Mouse (Mus musculus) intestine, postnatal 0 days (tissue): ENCODE data around the gene Ccm2l. TPM values are rescaled to one million over a fixed set of nuclear protein-coding genes. Genes with fewer than 3 reads are reported as not detected.

Experiments
- ATAC-seq: fragments of 200-750 bp; cut with Nextera tagmentation; 2 replicates; pipeline ENCODE4 v1.8.0; 2017; ENCODE audit warnings: mild to moderate bottlenecking, moderate TSS enrichment, moderate library complexity
- H3K27ac ChIP-seq: fragments of 300-500 bp; sonication (generic); 2 replicates; pipeline ENCODE4 v1.5.1; 2014; ENCODE audit warnings: mild to moderate bottlenecking, low read depth, low read length, moderate library complexity
- H3K27me3 ChIP-seq: fragments of 300-500 bp; sonication (generic); replicated peaks from 2 replicates; pipeline ENCODE4 v1.6.1; 2014; ENCODE audit warnings: low read length, mixed read lengths; ENCODE audit not compliant: control insufficient read depth, insufficient read depth
- H3K36me3 ChIP-seq: fragments of 300-500 bp; sonication (generic); 2 replicates; pipeline ENCODE4 v1.6.1; 2014; ENCODE audit warnings: mild to moderate bottlenecking, moderate library complexity; ENCODE audit not compliant: control insufficient read depth, insufficient read depth
- H3K4me1 ChIP-seq: fragments of 300-500 bp; sonication (generic); replicated peaks from 2 replicates; pipeline ENCODE4 v1.6.1; 2014; ENCODE audit warnings: antibody characterized with exemption, low read length, mixed read lengths; ENCODE audit not compliant: control insufficient read depth, insufficient read depth
- H3K4me2 ChIP-seq: fragments of 300-500 bp; sonication (generic); replicated peaks from 2 replicates; pipeline ENCODE4 v1.6.1; 2014; ENCODE audit warnings: low read depth, mild to moderate bottlenecking, moderate library complexity
- H3K4me3 ChIP-seq: fragments of 300-500 bp; sonication (generic); 2 replicates; pipeline ENCODE4 v1.5.1; 2014; ENCODE audit warnings: low read depth, low read length
- H3K9ac ChIP-seq: fragments of 300-500 bp; sonication (generic); 2 replicates; pipeline ENCODE4 v1.6.1; 2014; ENCODE audit warnings: mild to moderate bottlenecking, low read depth, low read length
- H3K9me3 ChIP-seq: fragments of 300-500 bp; sonication (generic); 2 replicates; pipeline ENCODE4 v1.6.1; 2016; ENCODE audit warnings: mixed run types; ENCODE audit not compliant: control insufficient read depth
- CTCF ChIP-seq: sonication (generic); IDR thresholded peaks from 2 replicates; pipeline ENCODE4 v1.5.1; 2016; ENCODE audit warnings: low read depth, mild to moderate bottlenecking, control low read depth, antibody characterized with exemption, moderate library complexity
- WGBS: fragments of 180-500 bp; shearing (Covaris S2); extraction: QIAGEN DNeasy Blood & Tissue Kit; methylation state at CpG from one replicate; pipeline ENCODE4 v1.1.7; 2014; 5-methylcytosine and 5-hydroxymethylcytosine counted together
- polyA plus RNA-seq: library from polyadenylated mRNA; unstranded; fragments of >200 nt; fragmentation: Nextera tagmentation; extraction: Ambion mirVana; gene quantifications from 2 replicates; pipeline ENCODE4 v1.2.1, GENCODE M21; 2015

The Ccm2l gene
- polyA plus RNA-seq, result 1.5 and 1.7 TPM in 2 replicates

GRCm38 (mm10) chr2:153065747-153066508 lies at the start of gene Ccm2l:
Gene Ccm2l (plus strand): TSS chr2:153065955.
- 41% methylated on average over 12 of the region's 12 CpGs for WGBS
- no peak within 1 kb of the TSS for H3K4me2 ChIP-seq
- H3K4me3 ChIP-seq, result peak within 1 kb of the TSS; percentile 16; the same call in 1 of the 2 replicates
- H3K27ac ChIP-seq, result no peak within 1 kb of the TSS
- no peaks in the 10 kb centered on the region for H3K36me3 ChIP-seq
- ATAC-seq, result no peak
- no peak within 1 kb of the TSS for H3K9ac ChIP-seq
- no peaks in the 10 kb centered on the region for H3K4me1 ChIP-seq
- peaks cover 24% of the 10 kb centered on the region for H3K27me3 ChIP-seq
- H3K9me3 ChIP-seq, result no peaks in the 10 kb centered on the region
- no peak for TF ChIP-seq CTCF

- 39% methylated on average over 5 of the region's 5 CpGs for WGBS
- peaks cover 7% of the 10 kb centered on the region for H3K4me1 ChIP-seq
These were observed 49.0 kb upstream of the Ccm2l start for GRCm38 (mm10) chr2:153016786-153017185.

GRCm38 (mm10) chr2:153019355-153019754 lies 46.4 kb upstream of the Ccm2l start:
- ATAC-seq, result no peak
- Histone ChIP-seq H3K9me3 (no peaks in the 10 kb centered on the region), H3K4me1 (peaks cover 2% of the 10 kb centered on the region), H3K9ac (no peak overlapping the region), H3K4me2 (no peak overlapping the region), H3K4me3 (no peak overlapping the region), H3K27me3 (0 out of 2 replicates have a peak, but pooled peaks cover 5% of the 10 kb centered on the region), H3K27ac (no peak overlapping the region), H3K36me3 (no peaks in the 10 kb centered on the region)
- 83% methylated on average over 3 of the region's 3 CpGs for WGBS
- no peak for TF ChIP-seq CTCF

More at GRCm38 (mm10) chr2:153016786-153017185, 49.0 kb upstream of the Ccm2l start:
- no peak overlapping the region for H3K4me2 ChIP-seq
- H3K27me3 ChIP-seq, result 0 out of 2 replicates have a peak, but pooled peaks cover 5% of the 10 kb centered on the region
- no peak overlapping the region for H3K27ac ChIP-seq
- no peak overlapping the region for H3K9ac ChIP-seq
- peaks cover 3% of the 10 kb centered on the region; the same call in 1 of the 2 replicates for H3K36me3 ChIP-seq
- no peak for TF ChIP-seq CTCF
- H3K9me3 ChIP-seq, result no peaks in the 10 kb centered on the region
- no peak for ATAC-seq
- H3K4me3 ChIP-seq, result no peak overlapping the region

- 72% methylated on average over 3 of the region's 3 CpGs for WGBS
- H3K4me1 ChIP-seq, result no peaks in the 10 kb centered on the region
These were observed 44.6 kb upstream of the Ccm2l start for GRCm38 (mm10) chr2:153021163-153021562.

GRCm38 (mm10) chr2:153022855-153023254 lies 42.9 kb upstream of the Ccm2l start:
- no peak for ATAC-seq
- H3K9me3 ChIP-seq, result no peaks in the 10 kb centered on the region
- no peaks in the 10 kb centered on the region for H3K36me3 ChIP-seq
- no peak overlapping the region for H3K4me2 ChIP-seq
- no peak for TF ChIP-seq CTCF
- H3K27me3 ChIP-seq, result 0 out of 2 replicates have a peak, but pooled peaks cover 5% of the 10 kb centered on the region
- 52% methylated on average over 4 of the region's 4 CpGs for WGBS
- H3K4me3 ChIP-seq, result no peak overlapping the region
- H3K9ac ChIP-seq, result no peak overlapping the region
- no peak overlapping the region for H3K27ac ChIP-seq
- no peaks in the 10 kb centered on the region for H3K4me1 ChIP-seq

More at GRCm38 (mm10) chr2:153021163-153021562, 44.6 kb upstream of the Ccm2l start:
- H3K27me3 ChIP-seq, result 0 out of 2 replicates have a peak, but pooled peaks cover 3% of the 10 kb centered on the region
- H3K9me3 ChIP-seq, result no peaks in the 10 kb centered on the region
- TF ChIP-seq CTCF, result no peak
- H3K4me3 ChIP-seq, result no peak overlapping the region
- ATAC-seq, result no peak
- H3K4me2 ChIP-seq, result no peak overlapping the region
- H3K27ac ChIP-seq, result no peak overlapping the region
- H3K9ac ChIP-seq, result no peak overlapping the region
- H3K36me3 ChIP-seq, result no peaks in the 10 kb centered on the region

GRCm38 (mm10) chr2:153026052-153026451 lies 39.7 kb upstream of the Ccm2l start:
- Histone ChIP-seq H3K27me3 (peaks cover 12% of the 10 kb centered on the region), H3K9ac (no peak overlapping the region), H3K9me3 (no peaks in the 10 kb centered on the region), H3K4me1 (no peaks in the 10 kb centered on the region), H3K4me2 (no peak overlapping the region), H3K4me3 (no peak overlapping the region), H3K36me3 (no peaks in the 10 kb centered on the region), H3K27ac (no peak overlapping the region)
- TF ChIP-seq CTCF, result no peak
- WGBS, result 74% methylated on average over 7 of the region's 7 CpGs
- no peak for ATAC-seq
